Mouse (Mus musculus) neural tube, embryonic 14.5 days (tissue): Measurements from ENCODE around the gene Jak3. TPM values are rescaled to one million over a fixed set of nuclear protein-coding genes. Genes with fewer than 3 reads are reported as not detected.
"Not testable (repeated sequence)": the region's sequence is repeated elsewhere in the genome, so short reads cannot be mapped to it uniquely, and the experiment has no call there.

Experiments used
- ATAC-seq: fragments of 200-750 bp; cut with Nextera tagmentation; 2 replicates; pipeline ENCODE4 v1.8.0; 2017; ENCODE audit warnings: low read depth, mild to moderate bottlenecking, moderate TSS enrichment, moderate library complexity
- H3K27ac ChIP-seq: fragments of 300-500 bp; sonication (generic); 2 replicates; pipeline ENCODE4 v1.5.1; 2014; ENCODE audit warnings: low read depth, mild to moderate bottlenecking, control low read depth, low read length, moderate library complexity, mixed read lengths
- H3K27me3 ChIP-seq: fragments of 300-500 bp; sonication (generic); 2 replicates; pipeline ENCODE4 v1.6.1; 2014; ENCODE audit warnings: low read length; ENCODE audit not compliant: control insufficient read depth, insufficient read depth
- H3K36me3 ChIP-seq: fragments of 300-500 bp; sonication (generic); 2 replicates; pipeline ENCODE4 v1.6.1; 2014; ENCODE audit warnings: low read length, mixed read lengths; ENCODE audit not compliant: control insufficient read depth, insufficient read depth
- H3K4me1 ChIP-seq: fragments of 300-500 bp; sonication (generic); 2 replicates; pipeline ENCODE4 v1.6.1; 2014; ENCODE audit warnings: low read length; ENCODE audit not compliant: control insufficient read depth, insufficient read depth
- H3K4me2 ChIP-seq: fragments of 300-500 bp; sonication (generic); 2 replicates; pipeline ENCODE4 v1.6.1; 2014; ENCODE audit warnings: mild to moderate bottlenecking, low read depth, low read length, control low read depth
- H3K4me3 ChIP-seq: fragments of 300-500 bp; sonication (generic); 2 replicates; pipeline ENCODE4 v1.5.1; 2014; ENCODE audit warnings: low read depth, low read length, control low read depth, mixed read lengths
- H3K9ac ChIP-seq: fragments of 300-500 bp; sonication (generic); replicated peaks from 2 replicates; pipeline ENCODE4 v1.6.1; 2014; ENCODE audit warnings: low read depth, mild to moderate bottlenecking, control low read depth, low read length, mixed read lengths
- H3K9me3 ChIP-seq: fragments of 300-500 bp; sonication (generic); 2 replicates; pipeline ENCODE4 v1.6.1; 2016; ENCODE audit warnings: low read length; ENCODE audit not compliant: control insufficient read depth
- WGBS: fragments of 180-500 bp; shearing (Covaris S2); extraction: QIAGEN DNeasy Blood & Tissue Kit; methylation state at CpG from one replicate; pipeline ENCODE4 v1.1.7; 2014; 5-methylcytosine and 5-hydroxymethylcytosine counted together
- polyA plus RNA-seq: library from polyadenylated mRNA; unstranded; fragments of >200 nt; fragmentation: Nextera tagmentation; extraction: Ambion mirVana; gene quantifications from 2 replicates; pipeline ENCODE4 v1.2.1, GENCODE M21; 2014

The Jak3 gene
- polyA plus RNA-seq, 1 experiment from 2014 or later, result 2.8 TPM

- not testable (repeated sequence) for ATAC-seq, H3K4me2 ChIP-seq
These were observed 27.3 kb downstream of the Jak3 start for GRCm38 (mm10) chr8:71703400-71703799.

GRCm38 (mm10) chr8:71707874-71708273 is 31.8 kb downstream of the Jak3 start:
- WGBS, result 28% methylated on average over 8 of the region's 8 CpGs
- Histone ChIP-seq H3K4me1 (no peaks in the 10 kb centered on the region), H3K9ac (no peak overlapping the region), H3K36me3 (peaks cover 4% of the 10 kb centered on the region; the same call in 1 of the 2 replicates), H3K4me2 (no peak overlapping the region), H3K9me3 (no peaks in the 10 kb centered on the region), H3K27me3 (no peaks in the 10 kb centered on the region), H3K4me3 (no peak overlapping the region), H3K27ac (no peak overlapping the region)
- no peak for ATAC-seq

More at GRCm38 (mm10) chr8:71703400-71703799, 27.3 kb downstream of the Jak3 start:
- not testable (repeated sequence) for H3K4me3 ChIP-seq, H3K9me3 ChIP-seq, H3K9ac ChIP-seq, H3K4me1 ChIP-seq, H3K27ac ChIP-seq, H3K36me3 ChIP-seq
- H3K27me3 ChIP-seq, result peaks cover 14% of the 10 kb centered on the region

GRCm38 (mm10) chr8:71709134-71709799 is 33.2 kb downstream of the Jak3 start:
- Histone ChIP-seq H3K4me2 (no peak overlapping the region), H3K4me1 (no peaks in the 10 kb centered on the region)

GRCm38 (mm10) chr8:71709800-71710446 is 33.8 kb downstream of the Jak3 start:
- ATAC-seq, result peak; percentile 82
- H3K36me3 ChIP-seq, result peaks cover 7% of the 10 kb centered on the region

More at GRCm38 (mm10) chr8:71709134-71709799, 33.2 kb downstream of the Jak3 start:
- Histone ChIP-seq H3K36me3 (peaks cover 4% of the 10 kb centered on the region; the same call in 1 of the 2 replicates), H3K4me3 (no peak overlapping the region), H3K27me3 (no peaks in the 10 kb centered on the region), H3K27ac (no peak overlapping the region), H3K9me3 (no peaks in the 10 kb centered on the region), H3K9ac (no peak overlapping the region)
- ATAC-seq, result no peak
- 34% methylated on average over 25 of the region's 25 CpGs for WGBS

GRCm38 (mm10) chr8:71711574-71711973 is 35.5 kb downstream of the Jak3 start:
- Histone ChIP-seq H3K9me3 (no peaks in the 10 kb centered on the region), H3K4me2 (no peak overlapping the region), H3K4me1 (no peaks in the 10 kb centered on the region), H3K27me3 (no peaks in the 10 kb centered on the region), H3K36me3 (peaks cover 14% of the 10 kb centered on the region), H3K4me3 (no peak overlapping the region), H3K9ac (no peak overlapping the region), H3K27ac (no peak overlapping the region)
- 80% methylated on average over 2 of the region's 2 CpGs for WGBS
- ATAC-seq, result no peak

More at GRCm38 (mm10) chr8:71709800-71710446, 33.8 kb downstream of the Jak3 start:
- Histone ChIP-seq H3K9ac (no peak overlapping the region), H3K27me3 (no peaks in the 10 kb centered on the region), H3K27ac (no peak overlapping the region), H3K4me1 (no peaks in the 10 kb centered on the region), H3K9me3 (no peaks in the 10 kb centered on the region), H3K4me2 (peak overlapping the region; percentile 24), H3K4me3 (no peak overlapping the region)
- 19% methylated on average over 25 of the region's 25 CpGs for WGBS

GRCm38 (mm10) chr8:71715531-71715930 is 39.4 kb downstream of the Jak3 start:
- Histone ChIP-seq H3K36me3 (peaks cover 21% of the 10 kb centered on the region), H3K4me3 (no peak overlapping the region), H3K4me2 (no peak overlapping the region), H3K27me3 (no peaks in the 10 kb centered on the region), H3K9me3 (no peaks in the 10 kb centered on the region), H3K27ac (no peak overlapping the region), H3K4me1 (peaks cover 24% of the 10 kb centered on the region), H3K9ac (no peak overlapping the region)
- 52% methylated on average over 8 of the region's 8 CpGs for WGBS
- ATAC-seq, result no peak

- Histone ChIP-seq H3K27ac (no peak overlapping the region), H3K4me2 (no peak overlapping the region), H3K9ac (no peak overlapping the region), H3K9me3 (no peaks in the 10 kb centered on the region), H3K4me1 (peaks cover 32% of the 10 kb centered on the region), H3K4me3 (no peak overlapping the region), H3K36me3 (peaks cover 21% of the 10 kb centered on the region), H3K27me3 (no peaks in the 10 kb centered on the region)
- ATAC-seq, result no peak
- WGBS, result 89% methylated on average over 13 of the region's 13 CpGs
These were observed 40.5 kb downstream of the Jak3 start for GRCm38 (mm10) chr8:71716561-71717053.

- H3K27ac ChIP-seq, result no peak overlapping the region
- no peak overlapping the region for H3K9ac ChIP-seq
- no peak overlapping the region for H3K4me3 ChIP-seq
- WGBS, result 88% methylated on average over 12 of the region's 12 CpGs
- ATAC-seq, result no peak
- H3K4me2 ChIP-seq, result no peak overlapping the region
- H3K27me3 ChIP-seq, result no peaks in the 10 kb centered on the region
- H3K4me1 ChIP-seq, result peaks cover 35% of the 10 kb centered on the region
- H3K36me3 ChIP-seq, result peaks cover 21% of the 10 kb centered on the region
- no peaks in the 10 kb centered on the region for H3K9me3 ChIP-seq
These were observed 41.0 kb downstream of the Jak3 start for GRCm38 (mm10) chr8:71717096-71717495.

- peaks cover 36% of the 10 kb centered on the region for H3K4me1 ChIP-seq
- no peak overlapping the region for H3K4me2 ChIP-seq
- no peak for ATAC-seq
- no peak overlapping the region for H3K9ac ChIP-seq
- H3K27ac ChIP-seq, result no peak overlapping the region
- no peak overlapping the region for H3K4me3 ChIP-seq
- peaks cover 21% of the 10 kb centered on the region for H3K36me3 ChIP-seq
- WGBS, result 29% methylated on average over 3 of the region's 3 CpGs
- no peaks in the 10 kb centered on the region for H3K9me3 ChIP-seq
- no peaks in the 10 kb centered on the region for H3K27me3 ChIP-seq
These were observed 42.2 kb downstream of the Jak3 start for GRCm38 (mm10) chr8:71718252-71718651.
